Mouse (Mus musculus) embryonic facial prominence, embryonic 15.5 days (tissue): ENCODE data around the gene Prpsap1. TPM values are rescaled to one million over a fixed set of nuclear protein-coding genes. Genes with fewer than 3 reads are reported as not detected.

Experiments used
- ATAC-seq: fragments of 200-750 bp; cut with Nextera tagmentation; 2 replicates; pipeline ENCODE4 v1.8.0; 2017; ENCODE audit warnings: low read depth, moderate TSS enrichment; ENCODE audit not compliant: insufficient number of reproducible peaks, low FRiP score, low TSS enrichment
- H3K27ac ChIP-seq: fragments of 300-500 bp; sonication (generic); replicated peaks from 2 replicates; pipeline ENCODE4 v1.5.1; 2015; ENCODE audit warnings: mild to moderate bottlenecking, inconsistent platforms
- H3K27me3 ChIP-seq: fragments of 300-500 bp; sonication (generic); 2 replicates; pipeline ENCODE4 v1.6.1; 2015; ENCODE audit warnings: inconsistent platforms
- H3K36me3 ChIP-seq: fragments of 300-500 bp; sonication (generic); 2 replicates; pipeline ENCODE4 v1.6.1; 2015; ENCODE audit warnings: mild to moderate bottlenecking, inconsistent platforms
- H3K4me1 ChIP-seq: fragments of 300-500 bp; sonication (generic); 2 replicates; pipeline ENCODE4 v1.6.1; 2015; ENCODE audit warnings: inconsistent platforms
- H3K4me2 ChIP-seq: fragments of 300-500 bp; sonication (generic); replicated peaks from 2 replicates; pipeline ENCODE4 v1.6.1; 2015; ENCODE audit warnings: mild to moderate bottlenecking, inconsistent platforms
- H3K4me3 ChIP-seq: fragments of 300-500 bp; sonication (generic); replicated peaks from 2 replicates; pipeline ENCODE4 v1.5.1; 2015; ENCODE audit warnings: mild to moderate bottlenecking, inconsistent platforms
- H3K9ac ChIP-seq: fragments of 300-500 bp; sonication (generic); 2 replicates; pipeline ENCODE4 v1.6.1; 2015; ENCODE audit warnings: inconsistent platforms
- H3K9me3 ChIP-seq: fragments of 300-500 bp; sonication (generic); replicated peaks from 2 replicates; pipeline ENCODE4 v1.6.1; 2016; ENCODE audit warnings: inconsistent platforms
- WGBS: fragments of 180-500 bp; shearing (Covaris S2); methylation state at CpG from one replicate; pipeline ENCODE4 v1.1.7; 2015; 5-methylcytosine and 5-hydroxymethylcytosine counted together
- polyA plus RNA-seq: library from polyadenylated mRNA; unstranded; fragments of >200 nt; fragmentation: Nextera tagmentation; extraction: Ambion mirVana; gene quantifications from 2 replicates; pipeline ENCODE4 v1.2.1, GENCODE M21; 2015

Gene Prpsap1
- polyA plus RNA-seq, 1 experiment from 2014 or later: 161 TPM

GRCm38 (mm10) chr11:116463338-116463737, 30.7 kb downstream of the Prpsap1 start:
- ATAC-seq: no peak
- H3K9me3 ChIP-seq: no peaks in the 10 kb centered on the region
- H3K4me3 ChIP-seq: no peak overlapping the region
- H3K9ac ChIP-seq: no peak overlapping the region
- H3K4me1 ChIP-seq: peaks cover 5% of the 10 kb centered on the region
- H3K4me2 ChIP-seq: no peak overlapping the region
- WGBS: 60% methylated on average over 5 of the region's 5 CpGs
- 0 out of 2 replicates have a peak, but pooled peaks cover 2% of the 10 kb centered on the region for H3K27me3 ChIP-seq
- H3K27ac ChIP-seq: no peak overlapping the region
- H3K36me3 ChIP-seq: no peaks in the 10 kb centered on the region

- no peaks in the 10 kb centered on the region for H3K9me3 ChIP-seq
- H3K9ac ChIP-seq: no peak overlapping the region
- H3K36me3 ChIP-seq: no peaks in the 10 kb centered on the region
- ATAC-seq: no peak
- H3K27ac ChIP-seq: no peak overlapping the region
- no peaks in the 10 kb centered on the region for H3K27me3 ChIP-seq
- no peak overlapping the region for H3K4me3 ChIP-seq
- WGBS: 47% methylated on average over 4 of the region's 4 CpGs
- peaks cover 5% of the 10 kb centered on the region for H3K4me1 ChIP-seq
- H3K4me2 ChIP-seq: no peak overlapping the region
Observed at GRCm38 (mm10) chr11:116459786-116460185, 34.2 kb downstream of the Prpsap1 start.

- no peaks in the 10 kb centered on the region for H3K4me1 ChIP-seq
- H3K9me3 ChIP-seq: no peaks in the 10 kb centered on the region
- ATAC-seq: no peak
- H3K4me2 ChIP-seq: no peak overlapping the region
- no peak overlapping the region for H3K4me3 ChIP-seq
- 81% methylated on average over 8 of the region's 8 CpGs for WGBS
- no peaks in the 10 kb centered on the region for H3K36me3 ChIP-seq
- H3K9ac ChIP-seq: no peak overlapping the region
- no peaks in the 10 kb centered on the region for H3K27me3 ChIP-seq
- no peak overlapping the region for H3K27ac ChIP-seq
Observed at GRCm38 (mm10) chr11:116456234-116456633, 37.8 kb downstream of the Prpsap1 start.

GRCm38 (mm10) chr11:116453889-116454288, 40.1 kb downstream of the Prpsap1 start:
- 90% methylated on average over 10 of the region's 10 CpGs for WGBS
- no peak overlapping the region for H3K9ac ChIP-seq
- H3K36me3 ChIP-seq: no peaks in the 10 kb centered on the region
- no peak overlapping the region for H3K27ac ChIP-seq
- H3K9me3 ChIP-seq: no peaks in the 10 kb centered on the region
- no peaks in the 10 kb centered on the region for H3K4me1 ChIP-seq
- no peak for ATAC-seq
- no peak overlapping the region for H3K4me2 ChIP-seq
- H3K27me3 ChIP-seq: no peaks in the 10 kb centered on the region
- no peak overlapping the region for H3K4me3 ChIP-seq

GRCm38 (mm10) chr11:116449341-116449740, 44.7 kb downstream of the Prpsap1 start:
- no peaks in the 10 kb centered on the region for H3K9me3 ChIP-seq
- H3K4me3 ChIP-seq: no peak overlapping the region
- ATAC-seq: no peak
- no peak overlapping the region for H3K9ac ChIP-seq
- no peak overlapping the region for H3K4me2 ChIP-seq
- peaks cover 10% of the 10 kb centered on the region for H3K4me1 ChIP-seq
- H3K27ac ChIP-seq: no peak overlapping the region
- H3K27me3 ChIP-seq: peaks cover 16% of the 10 kb centered on the region
- WGBS: 95% methylated on average over 3 of the region's 3 CpGs
- H3K36me3 ChIP-seq: no peaks in the 10 kb centered on the region

GRCm38 (mm10) chr11:116447822-116448221, 46.2 kb downstream of the Prpsap1 start:
- WGBS: 59% methylated on average over 5 of the region's 5 CpGs
- no peak for ATAC-seq

GRCm38 (mm10) chr11:116446308-116446887, 47.6 kb downstream of the Prpsap1 start:
- H3K27ac ChIP-seq: no peak overlapping the region
- no peak for ATAC-seq
- no peak overlapping the region for H3K4me3 ChIP-seq
- no peak overlapping the region for H3K9ac ChIP-seq
- peaks cover 10% of the 10 kb centered on the region for H3K4me1 ChIP-seq
- H3K9me3 ChIP-seq: no peaks in the 10 kb centered on the region
- H3K27me3 ChIP-seq: peaks cover 16% of the 10 kb centered on the region
- H3K4me2 ChIP-seq: peak overlapping the region; percentile 40
- H3K36me3 ChIP-seq: no peaks in the 10 kb centered on the region
- 15% methylated on average over 19 of the region's 19 CpGs for WGBS

More at GRCm38 (mm10) chr11:116447822-116448221, 46.2 kb downstream of the Prpsap1 start:
- Histone ChIP-seq H3K27me3 (peaks cover 16% of the 10 kb centered on the region), H3K27ac (no peak overlapping the region), H3K4me3 (no peak overlapping the region), H3K4me2 (no peak overlapping the region), H3K9ac (no peak overlapping the region), H3K4me1 (peaks cover 10% of the 10 kb centered on the region), H3K9me3 (no peaks in the 10 kb centered on the region), H3K36me3 (no peaks in the 10 kb centered on the region)

- peaks cover 10% of the 10 kb centered on the region for H3K4me1 ChIP-seq
- H3K4me2 ChIP-seq: peak overlapping the region; percentile 40
- no peak; the same call in 1 of the 2 replicates for ATAC-seq
- H3K27me3 ChIP-seq: peaks cover 16% of the 10 kb centered on the region
- no peaks in the 10 kb centered on the region for H3K9me3 ChIP-seq
- H3K36me3 ChIP-seq: no peaks in the 10 kb centered on the region
- H3K27ac ChIP-seq: no peak overlapping the region
- H3K9ac ChIP-seq: no peak overlapping the region
- no peak overlapping the region for H3K4me3 ChIP-seq
- WGBS: 22% methylated on average over 16 of the region's 16 CpGs
Observed at GRCm38 (mm10) chr11:116445596-116446307, 48.2 kb downstream of the Prpsap1 start.

- H3K4me1 ChIP-seq: peaks cover 10% of the 10 kb centered on the region
- H3K27ac ChIP-seq: no peak overlapping the region
- peaks cover 16% of the 10 kb centered on the region for H3K27me3 ChIP-seq
- no peak overlapping the region for H3K4me2 ChIP-seq
- no peak overlapping the region for H3K4me3 ChIP-seq
- no peak for ATAC-seq
- WGBS: 88% methylated on average over 6 of the region's 6 CpGs
- no peaks in the 10 kb centered on the region for H3K9me3 ChIP-seq
- H3K9ac ChIP-seq: no peak overlapping the region
- H3K36me3 ChIP-seq: peaks cover 15% of the 10 kb centered on the region
Observed at GRCm38 (mm10) chr11:116443935-116444334, 50.1 kb downstream of the Prpsap1 start.

GRCm38 (mm10) chr11:116443311-116443710, 50.7 kb downstream of the Prpsap1 start:
- Histone ChIP-seq H3K36me3 (peaks cover 15% of the 10 kb centered on the region), H3K4me3 (no peak overlapping the region), H3K27me3 (peaks cover 16% of the 10 kb centered on the region), H3K27ac (no peak overlapping the region), H3K4me2 (no peak overlapping the region), H3K9ac (no peak overlapping the region), H3K9me3 (no peaks in the 10 kb centered on the region), H3K4me1 (peaks cover 10% of the 10 kb centered on the region)
- no peak for ATAC-seq
- 84% methylated on average over 6 of the region's 6 CpGs for WGBS

- no peak for ATAC-seq
- no peak overlapping the region for H3K4me3 ChIP-seq
- no peak overlapping the region for H3K27ac ChIP-seq
- WGBS: 59% methylated on average over 6 of the region's 6 CpGs
- H3K4me1 ChIP-seq: peaks cover 10% of the 10 kb centered on the region
- H3K36me3 ChIP-seq: peaks cover 15% of the 10 kb centered on the region
- peaks cover 12% of the 10 kb centered on the region for H3K27me3 ChIP-seq
- no peak overlapping the region for H3K4me2 ChIP-seq
- H3K9ac ChIP-seq: no peak overlapping the region
- H3K9me3 ChIP-seq: no peaks in the 10 kb centered on the region
Observed at GRCm38 (mm10) chr11:116442867-116443177, 51.2 kb downstream of the Prpsap1 start.
